Mouse (Mus musculus) bone marrow, adult 2 months (tissue): Measurements from ENCODE around the gene Dock2.

Experiments
- CTCF ChIP-seq: fragments of 200-500 bp; IDR thresholded peaks from 2 replicates; pipeline ENCODE4 v1.5.1; 2011; ENCODE audit warnings: low read length, control low read depth; ENCODE audit not compliant: control insufficient read depth, insufficient read depth
- POLR2A ChIP-seq: fragments of 200-500 bp; IDR thresholded peaks from 2 replicates; pipeline ENCODE4 v1.6.1; 2011; ENCODE audit warnings: low read depth, mild to moderate bottlenecking, control low read depth, low read length, borderline replicate concordance; ENCODE audit not compliant: control insufficient read depth

- TF ChIP-seq CTCF (no peak), POLR2A (no peak)
Measured at GRCm38 (mm10) chr11:34447891-34448290, 335.8 kb downstream of the Dock2 start.
